Mouse (Mus musculus) liver, embryonic 14.5 days (tissue): ENCODE measurements around the gene H1foo.

Source experiments
- CTCF ChIP-seq: IDR thresholded peaks from 2 replicates; pipeline ENCODE4 v1.5.1; 2016; ENCODE audit warnings: antibody characterized with exemption, low read depth, control low read depth
- EP300 ChIP-seq: IDR thresholded peaks from 2 replicates; pipeline ENCODE4 v1.6.1; 2016; ENCODE audit warnings: antibody characterized with exemption, low read depth

DNA sequence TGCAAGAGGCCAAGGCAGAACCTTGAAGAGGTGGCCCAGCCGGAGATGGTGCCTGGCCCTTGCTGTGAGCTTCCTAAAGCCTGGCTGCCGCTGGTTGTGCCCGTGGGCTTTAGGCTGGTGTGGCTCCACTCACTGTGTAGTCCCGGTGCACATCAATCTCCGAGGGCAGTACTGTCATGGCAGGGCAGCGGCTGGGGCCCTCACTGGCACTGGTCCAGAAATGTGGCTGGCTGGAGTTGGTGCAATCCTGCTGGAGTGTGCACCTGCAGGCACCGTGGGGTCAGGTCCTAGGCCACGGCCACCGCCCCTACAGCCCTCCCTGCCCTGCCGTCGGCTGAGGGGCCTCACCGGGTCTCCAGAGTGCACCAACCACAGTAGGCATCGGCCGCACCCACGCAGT, 33.1 kb downstream of the H1foo start:
- TF ChIP-seq CTCF (no peak), EP300 (no peak)
